Mouse (Mus musculus) lung, embryonic 16.5 days (tissue): ENCODE data around the gene Ppp1cb. TPM values are rescaled to one million over a fixed set of nuclear protein-coding genes. Genes with fewer than 3 reads are reported as not detected.

ENCODE experiments used
- ATAC-seq: fragments of 200-750 bp; cut with Nextera tagmentation; 2 replicates; pipeline ENCODE4 v1.8.0; 2017; ENCODE audit warnings: low read depth, mild to moderate bottlenecking, moderate library complexity
- H3K27ac ChIP-seq: fragments of 300-500 bp; sonication (generic); 2 replicates; pipeline ENCODE4 v1.5.1; 2014; ENCODE audit warnings: mild to moderate bottlenecking, control low read depth, low read length
- H3K27me3 ChIP-seq: fragments of 300-500 bp; sonication (generic); 2 replicates; pipeline ENCODE4 v1.6.1; 2014; ENCODE audit warnings: low read depth, low read length, mixed read lengths; ENCODE audit not compliant: control insufficient read depth, insufficient read depth
- H3K36me3 ChIP-seq: fragments of 300-500 bp; sonication (generic); 2 replicates; pipeline ENCODE4 v1.6.1; 2014; ENCODE audit warnings: low read length; ENCODE audit not compliant: control insufficient read depth, insufficient read depth
- H3K4me1 ChIP-seq: fragments of 300-500 bp; sonication (generic); replicated peaks from 2 replicates; pipeline ENCODE4 v1.6.1; 2014; ENCODE audit warnings: low read length, mixed read lengths; ENCODE audit not compliant: control insufficient read depth, insufficient read depth
- H3K4me2 ChIP-seq: fragments of 300-500 bp; sonication (generic); 2 replicates; pipeline ENCODE4 v1.6.1; 2014; ENCODE audit warnings: low read depth, low read length, control low read depth
- H3K4me3 ChIP-seq: fragments of 300-500 bp; sonication (generic); 2 replicates; pipeline ENCODE4 v1.5.1; 2014; ENCODE audit warnings: mild to moderate bottlenecking, low read length, control low read depth
- H3K9ac ChIP-seq: fragments of 300-500 bp; sonication (generic); 2 replicates; pipeline ENCODE4 v1.6.1; 2014; ENCODE audit warnings: low read length, control low read depth
- H3K9me3 ChIP-seq: fragments of 300-500 bp; sonication (generic); 2 replicates; pipeline ENCODE4 v1.6.1; 2016; ENCODE audit warnings: low read length; ENCODE audit not compliant: control insufficient read depth
- WGBS: fragments of 180-500 bp; shearing (Covaris S2); extraction: QIAGEN DNeasy Blood & Tissue Kit; methylation state at CpG from one replicate; pipeline ENCODE4 v1.1.7; 2014; 5-methylcytosine and 5-hydroxymethylcytosine counted together
- polyA plus RNA-seq: library from polyadenylated mRNA; unstranded; fragments of >200 nt; fragmentation: Nextera tagmentation; extraction: Ambion mirVana; gene quantifications from 2 replicates; pipeline ENCODE4 v1.2.1, GENCODE M21; 2015

Ppp1cb gene
- polyA plus RNA-seq, 1 experiment from 2014 or later: 200 TPM

DNA sequence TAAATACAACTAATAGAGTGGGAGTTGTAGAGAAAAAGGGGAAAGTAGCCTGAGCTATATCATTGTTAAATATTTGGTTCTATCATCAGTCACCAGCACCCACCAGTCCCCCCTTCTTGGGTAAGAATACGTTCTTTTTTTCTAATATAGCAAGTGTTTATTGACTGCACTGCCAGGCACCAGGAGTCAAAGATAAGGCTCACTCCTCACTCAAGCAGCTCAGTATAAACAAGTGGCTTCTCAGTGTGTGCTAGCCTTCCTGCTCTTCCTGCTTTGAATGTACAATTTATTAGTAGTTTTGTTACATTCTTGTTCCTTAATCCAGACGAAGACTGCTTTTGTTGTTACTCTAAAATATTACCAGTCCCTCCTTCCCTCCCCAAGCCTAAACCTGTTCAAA lies 2.3 kb downstream of the Ppp1cb start:
- Histone ChIP-seq H3K36me3 (no peaks in the 10 kb centered on the region), H3K4me1 (peaks cover 17% of the 10 kb centered on the region), H3K9ac (peak overlapping the region; percentile 53; the same call in 1 of the 2 replicates), H3K4me2 (peak overlapping the region; percentile 54), H3K9me3 (no peaks in the 10 kb centered on the region), H3K4me3 (peak overlapping the region; percentile 32), H3K27ac (no peak overlapping the region), H3K27me3 (no peaks in the 10 kb centered on the region)
- 9% methylated on average over 2 of the region's 2 CpGs for WGBS
- ATAC-seq: no peak

DNA sequence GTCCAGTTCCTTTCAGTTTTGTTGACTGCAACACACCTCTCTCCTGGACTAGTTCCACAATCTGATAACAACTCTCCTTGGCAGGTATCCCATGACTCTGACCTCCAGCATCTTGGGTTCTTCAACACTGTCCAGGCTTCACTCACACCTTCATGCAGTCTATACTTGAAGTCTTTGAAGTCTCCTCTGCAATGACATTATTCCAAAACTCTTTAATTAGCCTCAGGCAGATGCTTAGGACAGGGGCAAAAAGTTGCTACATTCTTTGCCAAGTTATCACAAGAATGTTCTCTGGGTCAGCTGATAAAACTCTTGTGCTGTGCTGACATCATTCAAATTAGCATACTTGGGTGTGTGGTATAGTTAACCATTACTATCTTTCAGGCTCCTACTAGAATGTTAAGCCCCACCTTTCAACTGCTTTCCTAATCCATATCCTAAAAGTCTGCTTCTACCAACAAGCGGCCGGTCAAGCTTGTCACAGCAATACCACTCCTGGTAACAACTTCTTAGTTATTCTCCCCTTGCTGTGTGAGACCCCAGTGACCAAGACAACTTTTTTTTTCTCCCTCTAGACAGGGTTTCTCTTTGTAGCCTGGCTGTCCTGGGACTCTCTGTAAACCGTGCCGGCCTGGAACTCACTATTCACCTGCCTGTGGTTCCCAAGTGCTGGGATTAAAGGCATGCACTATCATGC lies 13.8 kb downstream of the Ppp1cb start:
- peak; percentile 28; the same call in 1 of the 2 replicates for ATAC-seq
- no peaks in the 10 kb centered on the region for H3K27me3 ChIP-seq
- H3K4me1 ChIP-seq: peaks cover 5% of the 10 kb centered on the region; the same call in 1 of the 2 replicates
- no peak overlapping the region for H3K9ac ChIP-seq
- H3K4me3 ChIP-seq: no peak overlapping the region
- H3K27ac ChIP-seq: no peak overlapping the region
- H3K9me3 ChIP-seq: no peaks in the 10 kb centered on the region
- peaks cover 3% of the 10 kb centered on the region; the same call in 1 of the 2 replicates for H3K36me3 ChIP-seq
- 79% methylated on average over 4 of the region's 4 CpGs for WGBS
- H3K4me2 ChIP-seq: no peak overlapping the region

DNA sequence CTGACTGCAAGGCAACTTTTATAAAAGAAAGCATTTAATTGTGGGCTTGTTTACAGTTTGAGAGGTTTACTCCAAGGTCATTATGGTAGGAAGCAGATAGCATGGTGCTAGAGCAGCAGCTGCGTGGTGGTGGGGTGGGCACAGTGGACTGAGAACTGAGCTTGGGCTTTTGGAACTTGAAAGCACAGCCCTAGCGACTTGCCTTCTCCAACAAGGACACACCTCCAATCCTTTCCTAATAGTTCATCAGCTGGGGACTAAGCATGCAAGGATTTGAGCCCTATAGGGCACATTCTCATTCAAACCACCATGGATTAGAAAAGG lies 14.3 kb downstream of the Ppp1cb start:
- ATAC-seq: no peak

DNA sequence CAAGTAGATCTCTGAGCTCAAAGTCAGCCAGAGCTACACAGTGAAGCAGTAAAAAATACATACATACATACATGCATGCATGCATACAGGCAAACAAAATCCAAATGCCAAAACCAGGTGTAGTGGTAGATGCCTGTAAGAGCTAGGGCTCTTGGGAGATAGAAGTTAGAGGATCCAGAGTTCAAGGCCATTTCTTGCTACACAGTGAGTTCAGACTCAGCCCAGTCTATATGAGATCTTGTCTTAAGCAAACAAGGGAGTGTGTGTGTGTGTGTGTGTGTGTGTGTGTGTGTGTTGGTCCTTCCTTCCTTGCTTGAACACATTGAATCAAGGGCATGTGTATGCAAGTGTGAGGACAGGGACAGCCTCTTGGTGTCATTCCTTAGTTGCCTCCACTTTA lies 17.9 kb downstream of the Ppp1cb start:
- H3K9ac ChIP-seq: no peak overlapping the region
- no peak overlapping the region for H3K27ac ChIP-seq
- peaks cover 5% of the 10 kb centered on the region; the same call in 1 of the 2 replicates for H3K4me1 ChIP-seq
- no peak overlapping the region for H3K4me3 ChIP-seq
- no peak for ATAC-seq
- peaks cover 17% of the 10 kb centered on the region for H3K36me3 ChIP-seq
- H3K9me3 ChIP-seq: no peaks in the 10 kb centered on the region
- no peaks in the 10 kb centered on the region for H3K27me3 ChIP-seq
- no peak overlapping the region for H3K4me2 ChIP-seq

More for the DNA sequence above, 14.3 kb downstream of the Ppp1cb start:
- WGBS: 73% methylated on average over 2 of the region's 2 CpGs
- H3K27me3 ChIP-seq: no peaks in the 10 kb centered on the region
- no peak overlapping the region for H3K27ac ChIP-seq
- peaks cover 3% of the 10 kb centered on the region; the same call in 1 of the 2 replicates for H3K36me3 ChIP-seq
- no peak overlapping the region for H3K4me2 ChIP-seq
- peaks cover 5% of the 10 kb centered on the region; the same call in 1 of the 2 replicates for H3K4me1 ChIP-seq
- no peak overlapping the region for H3K9ac ChIP-seq
- no peaks in the 10 kb centered on the region for H3K9me3 ChIP-seq
- no peak overlapping the region for H3K4me3 ChIP-seq

DNA sequence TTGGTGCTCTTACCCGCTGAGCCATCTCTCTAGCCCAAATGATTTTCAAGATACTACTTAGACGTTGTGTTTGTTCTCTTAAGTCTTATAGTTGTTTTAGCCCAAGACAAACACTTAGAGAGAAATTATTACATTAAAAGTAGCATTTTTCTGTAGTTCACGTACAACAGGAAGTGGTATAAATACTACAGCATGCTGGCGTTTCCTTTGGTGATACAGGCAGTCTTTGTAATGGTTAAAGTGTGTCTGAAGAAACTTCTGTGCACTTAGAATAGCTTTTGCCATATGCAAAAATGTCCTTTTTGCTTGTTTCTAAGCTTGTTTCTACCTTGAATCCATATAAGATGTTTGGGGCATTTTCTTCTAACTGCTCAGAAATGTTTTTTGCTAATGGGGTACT lies 20.3 kb downstream of the Ppp1cb start:
- Histone ChIP-seq H3K9ac (no peak overlapping the region), H3K4me1 (0 out of 2 replicates have a peak, but pooled peaks cover 3% of the 10 kb centered on the region), H3K27me3 (no peaks in the 10 kb centered on the region), H3K4me2 (no peak overlapping the region), H3K9me3 (no peaks in the 10 kb centered on the region), H3K4me3 (no peak overlapping the region), H3K27ac (no peak overlapping the region), H3K36me3 (peaks cover 23% of the 10 kb centered on the region)
- 77% methylated on average over 4 of the region's 4 CpGs for WGBS
- no peak for ATAC-seq

DNA sequence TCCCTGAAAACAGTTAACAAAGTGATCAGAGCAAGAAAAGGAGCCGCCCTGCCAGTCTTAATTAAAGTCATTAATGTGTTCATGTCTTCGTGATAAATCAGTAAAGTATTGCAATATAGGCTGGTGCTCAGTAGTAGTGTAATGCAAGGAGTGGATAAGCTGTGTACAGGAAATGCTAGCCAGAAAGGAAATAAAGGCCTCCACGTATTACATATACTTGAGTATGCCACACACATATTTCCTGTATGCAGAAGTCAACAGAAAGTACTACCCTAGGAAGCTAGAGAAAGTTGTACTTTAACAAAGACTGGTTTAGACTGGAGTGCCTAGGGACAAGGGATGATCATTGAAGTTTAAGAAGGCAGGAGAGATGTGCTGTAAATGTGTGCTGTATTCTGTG lies 26.8 kb downstream of the Ppp1cb start:
- WGBS: 87% methylated on average over 3 of the region's 3 CpGs
- ATAC-seq: no peak
- H3K4me3 ChIP-seq: no peak overlapping the region
- H3K27ac ChIP-seq: no peak overlapping the region
- H3K27me3 ChIP-seq: no peaks in the 10 kb centered on the region
- H3K36me3 ChIP-seq: peaks cover 58% of the 10 kb centered on the region
- H3K9ac ChIP-seq: no peak overlapping the region
- no peaks in the 10 kb centered on the region for H3K4me1 ChIP-seq
- H3K4me2 ChIP-seq: no peak overlapping the region
- no peaks in the 10 kb centered on the region for H3K9me3 ChIP-seq

DNA sequence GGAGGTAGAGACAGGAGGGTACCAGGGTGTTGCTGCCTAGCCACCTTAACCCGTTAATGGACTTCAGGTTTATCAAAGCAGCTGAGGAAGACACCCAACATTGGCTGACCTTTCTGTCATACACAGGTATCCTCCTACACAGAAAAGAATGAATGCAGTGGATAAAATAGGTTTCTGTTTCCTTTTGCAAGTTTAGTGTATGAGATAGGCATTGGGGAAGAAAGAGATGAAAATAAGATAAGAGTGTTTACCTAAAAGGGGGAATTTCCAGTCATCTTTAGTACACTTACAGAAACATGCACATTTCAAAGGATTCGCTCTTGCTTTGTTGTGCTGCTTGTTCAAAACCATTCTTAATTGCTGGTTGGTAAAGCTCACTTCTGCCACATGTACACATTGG lies 29.4 kb downstream of the Ppp1cb start:
- no peak overlapping the region for H3K27ac ChIP-seq
- 87% methylated on average over 2 of the region's 2 CpGs for WGBS
- ATAC-seq: no peak

DNA sequence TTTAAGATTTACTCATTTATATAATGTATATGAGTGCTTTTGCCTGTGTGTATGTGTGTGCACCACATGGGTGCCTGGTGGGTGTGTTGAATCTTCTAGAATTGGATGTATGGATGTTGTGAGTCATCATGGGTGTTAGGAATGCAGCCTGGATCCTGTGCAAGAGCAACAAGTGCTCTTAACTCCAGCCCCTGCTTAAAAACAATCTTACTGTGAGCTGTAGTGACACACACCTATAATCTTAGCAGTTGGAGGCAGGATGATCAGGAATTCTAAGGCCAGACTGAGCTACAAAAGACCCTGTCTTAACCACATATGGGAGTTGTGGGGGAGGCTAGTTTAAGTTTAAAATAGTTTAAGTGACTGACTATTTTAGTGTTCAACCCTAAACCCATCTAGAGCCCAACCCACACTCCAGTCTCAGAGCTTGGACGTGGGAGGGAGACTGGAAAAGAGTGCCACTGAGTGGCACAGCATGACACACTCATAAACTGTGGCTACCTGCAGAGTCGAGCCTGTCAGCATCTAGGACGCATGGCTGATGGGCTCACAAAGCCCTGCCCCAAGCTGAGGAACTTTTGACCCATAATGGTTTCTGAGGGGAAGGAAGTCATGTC lies 35.5 kb downstream of the Ppp1cb start:
- Histone ChIP-seq H3K9ac (no peak overlapping the region), H3K27ac (no peak overlapping the region), H3K4me2 (no peak overlapping the region), H3K27me3 (no peaks in the 10 kb centered on the region), H3K9me3 (no peaks in the 10 kb centered on the region), H3K4me1 (no peaks in the 10 kb centered on the region), H3K4me3 (no peak overlapping the region), H3K36me3 (peaks cover 25% of the 10 kb centered on the region)
- WGBS: 82% methylated on average over 3 of the region's 3 CpGs
- no peak for ATAC-seq

More for the DNA sequence above, 29.4 kb downstream of the Ppp1cb start:
- Histone ChIP-seq H3K27me3 (no peaks in the 10 kb centered on the region), H3K36me3 (peaks cover 48% of the 10 kb centered on the region), H3K4me3 (no peak overlapping the region), H3K4me2 (no peak overlapping the region), H3K9ac (no peak overlapping the region), H3K9me3 (no peaks in the 10 kb centered on the region), H3K4me1 (no peaks in the 10 kb centered on the region)

DNA sequence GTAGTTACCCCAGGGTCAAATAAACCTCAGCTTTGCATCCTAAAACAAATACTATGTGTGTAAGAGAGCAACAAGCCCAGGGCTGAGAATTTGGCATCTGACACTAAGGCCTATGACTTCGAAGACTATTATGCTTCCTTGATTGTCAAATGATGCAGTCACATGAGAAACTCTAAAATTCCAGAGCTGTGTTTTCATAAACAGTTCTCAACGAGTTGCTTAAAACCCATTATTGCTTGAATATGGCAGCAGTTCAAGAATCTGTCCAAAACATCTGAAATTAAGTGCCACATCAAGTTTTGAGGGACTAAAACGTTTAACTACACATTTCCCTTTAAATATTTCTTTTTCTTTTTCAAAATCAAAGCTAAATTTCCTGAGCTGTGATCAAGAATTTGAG lies 50.1 kb downstream of the Ppp1cb start:
- H3K9me3 ChIP-seq: no peaks in the 10 kb centered on the region
- no peaks in the 10 kb centered on the region for H3K27me3 ChIP-seq
- H3K4me2 ChIP-seq: no peak overlapping the region
- H3K9ac ChIP-seq: no peak overlapping the region
- no peaks in the 10 kb centered on the region; the same call in 1 of the 2 replicates for H3K36me3 ChIP-seq
- no peaks in the 10 kb centered on the region; the same call in 1 of the 2 replicates for H3K4me1 ChIP-seq
- H3K4me3 ChIP-seq: no peak overlapping the region
- H3K27ac ChIP-seq: no peak overlapping the region
- ATAC-seq: peak; percentile 31; the same call in 1 of the 2 replicates
- 40% methylated on average over 3 of the region's 3 CpGs for WGBS
